Mouse (Mus musculus): ENCODE data around the gene Hcn3. TPM values are rescaled to one million over a fixed set of nuclear protein-coding genes. Genes with fewer than 3 reads are reported as not detected.

The Hcn3 gene
- polyA plus RNA-seq, 1 experiment from 2014 or later, result 29.9 TPM

DNA sequence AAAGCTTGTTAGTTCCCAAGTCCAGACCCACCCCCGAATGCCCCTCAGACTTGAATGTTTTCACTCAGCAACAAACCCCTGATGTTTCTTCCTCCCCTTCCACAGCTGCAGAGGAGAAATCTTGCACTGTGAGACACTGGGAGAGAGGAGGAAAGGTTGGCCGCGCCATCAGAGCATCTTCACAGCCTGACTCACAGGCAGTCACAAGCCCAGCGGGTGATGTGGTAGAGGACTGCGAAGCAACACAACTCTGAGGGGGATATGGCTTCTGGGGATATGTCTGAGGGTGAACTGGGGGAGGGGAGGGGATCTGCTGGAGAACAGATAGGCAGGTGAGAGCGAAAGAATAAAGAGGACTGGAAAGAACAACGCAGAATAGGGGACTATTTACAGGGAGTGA lies 1.3 kb downstream of the Hcn3 start:
- H3K36me3 ChIP-seq (replicated peaks; ENCODE audit: control insufficient read depth, insufficient read depth), result peaks cover 3% of the 10 kb centered on the region; the same call in 1 of the 2 replicates
- DNase-seq (ENCODE audit: low spot score) (no peak), ATAC-seq (ENCODE audit: low FRiP score) (no peak)
- peak overlapping the region; percentile 93 for H3K4me3 ChIP-seq (replicated peaks; ENCODE audit: low read length)
- peak overlapping the region; percentile 38; the same call in 1 of the 2 replicates for H3K27ac ChIP-seq
- peak overlapping the region; percentile 93 for H3K4me2 ChIP-seq (replicated peaks)
- H3K27me3 ChIP-seq (ENCODE audit: control insufficient read depth, insufficient read depth, low read length), result no peaks in the 10 kb centered on the region
- H3K9ac ChIP-seq, result peak overlapping the region; percentile 86
- WGBS, result 16% methylated on average over 7 of the region's 7 CpGs
- no peaks in the 10 kb centered on the region for H3K9me3 ChIP-seq (ENCODE audit: control insufficient read depth, low read length)
- peaks cover 23% of the 10 kb centered on the region; the same call in 1 of the 2 replicates for H3K4me1 ChIP-seq (replicated peaks; ENCODE audit: control insufficient read depth, insufficient read depth, low read length)

DNA sequence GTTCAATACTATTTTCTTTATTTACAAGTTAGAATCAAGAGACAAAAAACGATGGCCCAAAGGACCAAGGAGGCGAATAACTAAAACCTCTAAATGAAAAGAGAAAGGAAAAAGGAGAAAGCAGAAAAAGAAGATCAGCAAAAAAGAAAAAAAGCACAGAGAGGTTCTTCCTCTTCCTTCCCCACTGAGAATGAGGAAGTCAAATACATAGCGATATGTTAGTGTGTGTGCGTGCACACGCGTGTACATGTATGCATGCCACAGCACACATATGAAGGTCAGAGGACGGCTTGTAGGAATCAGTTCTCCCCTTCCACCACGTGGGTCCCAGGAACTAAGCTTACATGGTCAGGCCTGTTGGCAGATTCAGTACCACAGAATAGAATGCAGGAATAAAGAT lies 3.0 kb downstream of the Hcn3 start:
- Histone ChIP-seq H3K4me2 (replicated peaks) (no peak overlapping the region), H3K9me3 (ENCODE audit: control insufficient read depth, low read length) (no peaks in the 10 kb centered on the region), H3K4me3 (replicated peaks; ENCODE audit: low read length) (no peak overlapping the region), H3K9ac (no peak overlapping the region), H3K27me3 (ENCODE audit: control insufficient read depth, insufficient read depth, low read length) (no peaks in the 10 kb centered on the region), H3K4me1 (replicated peaks; ENCODE audit: control insufficient read depth, insufficient read depth, low read length) (peaks cover 22% of the 10 kb centered on the region; the same call in 1 of the 2 replicates), H3K36me3 (replicated peaks; ENCODE audit: control insufficient read depth, insufficient read depth) (peaks cover 12% of the 10 kb centered on the region; the same call in 1 of the 2 replicates), H3K27ac (no peak overlapping the region)
- ATAC-seq (ENCODE audit: low FRiP score) (no peak), DNase-seq (ENCODE audit: low spot score) (no peak)
- 92% methylated on average over 8 of the region's 8 CpGs for WGBS

- Histone ChIP-seq H3K9ac (no peak overlapping the region), H3K4me1 (replicated peaks; ENCODE audit: control insufficient read depth, insufficient read depth, low read length) (0 out of 2 replicates have a peak, but pooled peaks cover under 1% of the 10 kb centered on the region), H3K9me3 (ENCODE audit: control insufficient read depth, low read length) (no peaks in the 10 kb centered on the region), H3K4me2 (replicated peaks) (no peak overlapping the region), H3K36me3 (replicated peaks; ENCODE audit: control insufficient read depth, insufficient read depth) (peaks cover 35% of the 10 kb centered on the region), H3K27me3 (ENCODE audit: control insufficient read depth, insufficient read depth, low read length) (0 out of 2 replicates have a peak, but pooled peaks cover 3% of the 10 kb centered on the region), H3K4me3 (replicated peaks; ENCODE audit: low read length) (no peak overlapping the region), H3K27ac (no peak overlapping the region)
- WGBS, result 68% methylated on average over 17 of the region's 17 CpGs
- DNase-seq (ENCODE audit: low spot score) (no peak), ATAC-seq (ENCODE audit: low FRiP score) (no peak)
Measured at GRCm38 (mm10) chr3:89152084-89152835, 7.7 kb downstream of the Hcn3 start.

DNA sequence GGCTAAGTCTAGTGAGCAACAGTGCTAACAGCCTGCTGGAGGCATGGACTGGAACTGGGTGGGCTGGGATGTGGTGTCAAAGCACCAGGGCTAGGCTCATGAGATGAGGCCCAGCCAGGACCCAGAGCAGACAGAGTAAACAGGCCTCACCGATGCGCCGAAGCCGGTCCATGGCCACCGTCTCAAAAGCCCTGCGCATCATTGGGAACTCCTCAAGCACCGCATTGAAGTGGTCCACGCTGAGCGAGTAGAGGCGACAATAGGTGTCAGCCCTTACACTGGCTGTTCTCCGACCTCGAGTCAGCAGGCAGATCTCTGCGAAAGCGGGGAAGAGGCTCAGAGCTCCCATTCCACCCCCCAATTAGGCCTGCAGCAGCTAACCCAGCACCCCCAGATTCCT lies 11.4 kb downstream of the Hcn3 start:
- Histone ChIP-seq H3K27ac (no peak overlapping the region), H3K4me1 (replicated peaks; ENCODE audit: control insufficient read depth, insufficient read depth, low read length) (no peaks in the 10 kb centered on the region), H3K9me3 (ENCODE audit: control insufficient read depth, low read length) (no peaks in the 10 kb centered on the region), H3K27me3 (ENCODE audit: control insufficient read depth, insufficient read depth, low read length) (0 out of 2 replicates have a peak, but pooled peaks cover 3% of the 10 kb centered on the region), H3K4me2 (replicated peaks) (no peak overlapping the region), H3K4me3 (replicated peaks; ENCODE audit: low read length) (no peak overlapping the region), H3K36me3 (replicated peaks; ENCODE audit: control insufficient read depth, insufficient read depth) (peaks cover 31% of the 10 kb centered on the region), H3K9ac (no peak overlapping the region)
- DNase-seq (ENCODE audit: low spot score) (no peak), ATAC-seq (ENCODE audit: low FRiP score) (no peak)
- WGBS, result 71% methylated on average over 14 of the region's 14 CpGs

DNA sequence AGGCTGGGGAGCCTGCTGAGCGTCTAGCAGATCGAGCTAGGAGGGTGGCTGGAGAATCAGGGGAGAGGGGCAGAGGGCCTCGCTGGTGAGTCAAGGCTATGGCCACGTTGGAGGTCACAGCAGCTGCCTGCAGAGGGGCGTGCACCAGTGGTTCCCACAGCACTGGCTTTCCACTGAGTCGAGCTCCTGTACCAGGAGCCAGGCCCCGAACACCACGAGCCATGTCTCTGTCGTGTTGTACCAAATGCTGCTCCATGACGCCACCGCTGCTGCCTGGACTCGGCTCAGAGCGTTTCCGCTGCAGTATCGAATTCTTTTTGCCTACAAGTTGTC lies 12.1 kb downstream of the Hcn3 start:
- WGBS, result 16% methylated on average over 13 of the region's 15 CpGs
- no peaks in the 10 kb centered on the region for H3K9me3 ChIP-seq (ENCODE audit: control insufficient read depth, low read length)
- H3K9ac ChIP-seq, result no peak overlapping the region
- H3K4me3 ChIP-seq (replicated peaks; ENCODE audit: low read length), result no peak overlapping the region
- DNase-seq (ENCODE audit: low spot score) (no peak), ATAC-seq (ENCODE audit: low FRiP score) (no peak)
- 0 out of 2 replicates have a peak, but pooled peaks cover 3% of the 10 kb centered on the region for H3K27me3 ChIP-seq (ENCODE audit: control insufficient read depth, insufficient read depth, low read length)
- H3K36me3 ChIP-seq (replicated peaks; ENCODE audit: control insufficient read depth, insufficient read depth), result peaks cover 31% of the 10 kb centered on the region
- no peak overlapping the region for H3K4me2 ChIP-seq (replicated peaks)
- H3K4me1 ChIP-seq (replicated peaks; ENCODE audit: control insufficient read depth, insufficient read depth, low read length), result no peaks in the 10 kb centered on the region
- H3K27ac ChIP-seq, result no peak overlapping the region

DNA sequence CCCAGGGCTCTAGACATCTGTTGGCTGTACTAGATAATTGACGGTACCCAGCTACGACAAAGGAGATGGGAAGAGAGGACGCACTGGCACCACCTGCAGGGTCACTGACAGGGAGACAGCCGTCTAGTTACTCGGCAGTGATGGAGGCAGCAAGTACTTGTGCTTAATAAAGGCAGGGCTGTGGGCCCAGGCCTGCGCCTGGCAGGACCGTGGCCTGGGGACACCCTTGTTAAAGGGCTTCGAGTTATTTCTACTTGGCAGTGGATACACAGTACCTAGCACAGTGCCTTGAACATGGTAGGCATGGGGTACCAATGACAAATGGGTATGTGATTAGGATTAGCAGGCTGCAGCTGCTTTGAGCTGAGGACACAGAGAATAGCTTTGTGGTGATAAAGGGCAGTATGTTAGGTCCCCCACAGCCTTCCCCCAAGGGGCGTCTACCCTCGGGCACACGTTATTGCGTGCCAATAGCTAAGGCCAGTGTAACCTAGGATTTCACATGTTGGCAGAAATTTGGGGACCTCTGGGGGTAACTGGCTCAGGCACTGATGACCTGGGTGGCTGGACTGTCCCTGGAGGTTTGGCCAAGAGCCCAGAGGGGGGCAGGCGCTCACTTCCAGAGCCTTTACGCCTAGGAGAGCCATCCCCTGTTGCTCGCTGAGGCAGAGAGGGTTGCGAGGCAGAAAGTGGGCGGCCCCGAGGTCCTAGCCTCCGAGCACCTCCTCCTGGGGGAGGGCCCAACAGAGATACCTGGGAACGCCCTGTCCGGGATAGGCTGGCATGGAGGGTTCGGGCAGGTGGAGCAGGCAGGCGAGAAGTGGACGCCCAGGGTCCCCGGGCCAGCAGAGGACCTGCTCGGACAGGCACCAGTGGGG lies 12.7 kb downstream of the Hcn3 start:
- no peaks in the 10 kb centered on the region for H3K9me3 ChIP-seq (ENCODE audit: control insufficient read depth, low read length)
- no peak for DNase-seq (ENCODE audit: low spot score)
- no peak overlapping the region for H3K4me2 ChIP-seq (replicated peaks)
- no peak overlapping the region for H3K27ac ChIP-seq
- ATAC-seq (ENCODE audit: low FRiP score), result peak; percentile 38; the same call in 1 of the 2 replicates
- H3K9ac ChIP-seq, result no peak overlapping the region
- H3K27me3 ChIP-seq (ENCODE audit: control insufficient read depth, insufficient read depth, low read length), result 0 out of 2 replicates have a peak, but pooled peaks cover 3% of the 10 kb centered on the region
- 26% methylated on average over 26 of the region's 26 CpGs for WGBS
- no peak overlapping the region for H3K4me3 ChIP-seq (replicated peaks; ENCODE audit: low read length)
- no peaks in the 10 kb centered on the region for H3K4me1 ChIP-seq (replicated peaks; ENCODE audit: control insufficient read depth, insufficient read depth, low read length)
- H3K36me3 ChIP-seq (replicated peaks; ENCODE audit: control insufficient read depth, insufficient read depth), result peaks cover 27% of the 10 kb centered on the region

- WGBS, result 49% methylated on average over 8 of the region's 8 CpGs
- DNase-seq (ENCODE audit: low spot score) (no peak), ATAC-seq (ENCODE audit: low FRiP score) (no peak)
- Histone ChIP-seq H3K4me1 (replicated peaks; ENCODE audit: control insufficient read depth, insufficient read depth, low read length) (no peaks in the 10 kb centered on the region), H3K4me3 (replicated peaks; ENCODE audit: low read length) (no peak overlapping the region), H3K36me3 (replicated peaks; ENCODE audit: control insufficient read depth, insufficient read depth) (0 out of 2 replicates have a peak, but pooled peaks cover 13% of the 10 kb centered on the region), H3K4me2 (replicated peaks) (no peak overlapping the region), H3K27me3 (ENCODE audit: control insufficient read depth, insufficient read depth, low read length) (0 out of 2 replicates have a peak, but pooled peaks cover 3% of the 10 kb centered on the region), H3K27ac (no peak overlapping the region), H3K9ac (no peak overlapping the region), H3K9me3 (ENCODE audit: control insufficient read depth, low read length) (no peaks in the 10 kb centered on the region)
Measured at GRCm38 (mm10) chr3:89145566-89145965, 14.4 kb downstream of the Hcn3 start.

DNA sequence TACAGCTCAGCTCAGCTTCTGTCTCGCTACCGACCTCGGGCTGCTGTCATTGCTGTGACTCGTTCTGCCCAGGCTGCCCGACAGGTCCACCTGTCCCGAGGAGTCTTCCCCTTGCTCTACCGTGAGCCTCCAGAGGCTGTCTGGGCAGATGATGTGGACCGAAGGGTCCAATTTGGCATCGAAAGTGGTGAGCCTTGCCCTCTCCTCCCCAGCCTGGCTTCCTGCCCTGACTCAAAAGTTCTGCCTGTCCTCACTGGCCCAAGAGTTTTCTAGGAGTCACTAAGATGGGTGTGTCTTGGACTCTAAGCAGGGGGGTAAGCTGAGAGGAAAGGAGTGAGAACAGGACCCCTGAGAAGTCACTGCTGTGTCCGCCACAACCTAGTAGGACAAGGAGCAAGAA lies 15.2 kb downstream of the Hcn3 start:
- 0 out of 2 replicates have a peak, but pooled peaks cover 3% of the 10 kb centered on the region for H3K27me3 ChIP-seq (ENCODE audit: control insufficient read depth, insufficient read depth, low read length)
- no peak overlapping the region for H3K9ac ChIP-seq
- WGBS, result 91% methylated on average over 10 of the region's 10 CpGs
- 0 out of 2 replicates have a peak, but pooled peaks cover 8% of the 10 kb centered on the region for H3K36me3 ChIP-seq (replicated peaks; ENCODE audit: control insufficient read depth, insufficient read depth)
- DNase-seq (ENCODE audit: low spot score), result no peak
- H3K9me3 ChIP-seq (ENCODE audit: control insufficient read depth, low read length), result no peaks in the 10 kb centered on the region
- no peak overlapping the region for H3K4me3 ChIP-seq (replicated peaks; ENCODE audit: low read length)
- no peak overlapping the region for H3K4me2 ChIP-seq (replicated peaks)
- no peak for ATAC-seq (ENCODE audit: low FRiP score)
- H3K4me1 ChIP-seq (replicated peaks; ENCODE audit: control insufficient read depth, insufficient read depth, low read length), result no peaks in the 10 kb centered on the region
- no peak overlapping the region for H3K27ac ChIP-seq

- H3K4me1 ChIP-seq (replicated peaks; ENCODE audit: control insufficient read depth, insufficient read depth, low read length), result no peaks in the 10 kb centered on the region
Measured at GRCm38 (mm10) chr3:89136365-89136764, 23.6 kb downstream of the Hcn3 start.

More at GRCm38 (mm10) chr3:89136365-89136764, 23.6 kb downstream of the Hcn3 start:
- Histone ChIP-seq H3K36me3 (replicated peaks; ENCODE audit: control insufficient read depth, insufficient read depth) (no peaks in the 10 kb centered on the region), H3K4me3 (replicated peaks; ENCODE audit: low read length) (no peak overlapping the region), H3K27me3 (ENCODE audit: control insufficient read depth, insufficient read depth, low read length) (no peaks in the 10 kb centered on the region), H3K4me2 (replicated peaks) (no peak overlapping the region), H3K9me3 (ENCODE audit: control insufficient read depth, low read length) (no peaks in the 10 kb centered on the region), H3K9ac (no peak overlapping the region), H3K27ac (no peak overlapping the region)
- WGBS, result 29% methylated on average over 9 of the region's 9 CpGs
- DNase-seq (ENCODE audit: low spot score) (no peak), ATAC-seq (ENCODE audit: low FRiP score) (no peak)

Data from hindbrain, embryonic 14.5 days (tissue).